Mouse (Mus musculus) kidney, postnatal 14 days (tissue): ENCODE data around the gene Agtpbp1.

Experiments used
- DNase-seq: peaks from one replicate; pipeline ENCODE4 v3.0.0; 2022; ENCODE audit warnings: mixed read lengths

Gene Agtpbp1

DNA sequence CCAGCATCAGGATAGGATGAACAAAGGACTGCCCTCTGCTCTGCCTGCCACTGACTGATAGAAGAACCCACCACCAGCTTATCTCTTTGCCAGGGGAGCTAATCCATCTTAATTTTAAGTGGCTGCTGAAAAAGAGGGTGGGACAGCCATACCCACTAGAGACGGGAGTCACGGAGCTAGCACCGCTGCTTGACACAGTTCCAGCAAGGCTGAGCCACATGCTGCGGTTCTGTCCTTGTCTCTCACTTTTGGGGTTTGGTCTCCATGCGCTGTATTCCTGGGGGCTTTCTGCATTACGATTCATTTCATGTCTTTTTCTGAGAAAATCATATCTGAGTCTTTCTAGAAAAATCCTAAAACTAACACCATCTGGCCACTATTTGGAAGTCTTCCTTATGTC lies 13.9 kb downstream of the Agtpbp1 start:
- no peak for DNase-seq

DNA sequence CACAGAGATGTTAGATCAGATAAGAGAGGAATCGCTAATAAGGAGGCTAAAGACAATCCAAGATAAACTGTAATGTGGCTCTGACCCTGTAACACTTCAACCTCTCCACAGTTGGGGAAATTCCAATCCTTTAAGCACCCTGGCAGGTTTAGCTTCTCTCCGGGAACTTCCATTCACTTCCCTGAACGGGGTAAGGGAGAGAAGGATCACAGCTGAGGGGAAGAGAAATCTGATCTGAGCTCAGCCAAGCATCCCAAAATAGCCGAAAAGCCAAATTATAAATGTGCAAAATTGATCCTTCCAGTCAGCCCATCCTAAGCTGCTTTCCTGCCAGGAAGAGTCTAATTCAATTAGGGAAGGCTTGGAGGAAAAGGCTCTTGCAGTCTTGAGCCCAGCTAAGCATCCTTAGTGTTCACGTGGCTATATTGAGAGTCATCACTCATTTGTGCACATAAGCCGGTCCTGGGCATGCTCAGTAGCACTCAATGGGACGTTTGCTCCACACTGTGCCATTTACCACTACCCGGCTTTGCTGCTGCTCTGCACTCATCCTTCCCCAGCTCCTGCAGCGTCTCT lies 19.0 kb downstream of the Agtpbp1 start:
- DNase-seq = no peak

DNA sequence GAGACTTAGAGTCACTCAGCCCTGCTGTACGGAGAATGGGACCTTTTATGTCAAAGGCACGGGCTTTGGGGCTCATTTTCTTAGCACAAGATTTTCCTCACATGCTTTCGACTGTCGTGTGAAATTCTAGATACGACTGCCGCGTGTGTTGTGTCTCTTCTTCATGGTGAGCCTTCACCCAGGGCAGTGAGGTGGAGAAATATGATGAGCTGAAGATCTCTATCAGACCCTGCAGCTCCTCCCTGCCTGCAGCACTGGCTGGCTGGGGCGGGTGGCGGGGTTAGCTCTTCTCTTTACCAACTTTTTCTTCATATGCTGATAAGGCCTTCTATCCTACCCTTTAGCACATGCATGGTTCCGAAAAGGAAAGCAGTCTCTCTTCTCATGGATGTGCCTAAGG lies 20.1 kb downstream of the Agtpbp1 start:
- no peak for DNase-seq

DNA sequence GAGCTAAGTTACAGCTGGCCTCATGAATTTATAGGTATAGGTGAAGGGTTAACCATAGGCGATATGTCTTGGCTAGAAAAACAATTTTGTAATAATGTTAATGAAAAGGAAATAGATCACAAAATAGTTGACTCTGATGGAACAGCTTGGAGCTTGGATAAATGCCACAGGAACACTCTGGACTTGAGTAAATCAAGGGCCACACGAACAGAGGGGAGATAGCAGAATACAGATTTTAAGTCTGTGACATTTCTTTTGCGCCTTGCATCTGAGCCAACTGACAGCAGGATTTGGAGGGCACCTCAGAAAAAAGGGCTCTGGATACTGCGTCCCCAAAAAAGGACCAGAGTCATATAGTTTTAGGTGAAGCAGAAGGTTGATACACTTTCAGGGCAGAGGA lies 20.5 kb downstream of the Agtpbp1 start:
- DNase-seq = peak; percentile 20

DNA sequence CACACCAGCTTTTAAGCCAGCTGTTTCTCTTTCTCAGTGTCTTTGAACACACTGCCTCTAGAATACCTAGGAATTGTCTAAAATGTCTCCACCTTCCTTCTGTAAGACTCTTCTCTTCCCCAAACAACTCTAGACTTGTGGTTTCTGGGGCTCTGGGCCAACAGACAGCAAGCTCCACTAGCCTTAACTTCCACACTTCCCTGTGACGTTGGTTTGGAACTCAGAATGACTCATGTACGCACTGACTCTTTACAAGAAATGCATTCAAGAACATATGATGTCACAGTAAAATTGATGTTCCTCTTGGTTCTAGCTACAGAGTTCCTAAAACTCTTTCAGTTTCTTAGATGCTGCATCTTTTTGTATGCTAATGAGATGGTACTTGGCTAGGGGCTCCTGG lies 22.6 kb downstream of the Agtpbp1 start:
- no peak for DNase-seq

DNA sequence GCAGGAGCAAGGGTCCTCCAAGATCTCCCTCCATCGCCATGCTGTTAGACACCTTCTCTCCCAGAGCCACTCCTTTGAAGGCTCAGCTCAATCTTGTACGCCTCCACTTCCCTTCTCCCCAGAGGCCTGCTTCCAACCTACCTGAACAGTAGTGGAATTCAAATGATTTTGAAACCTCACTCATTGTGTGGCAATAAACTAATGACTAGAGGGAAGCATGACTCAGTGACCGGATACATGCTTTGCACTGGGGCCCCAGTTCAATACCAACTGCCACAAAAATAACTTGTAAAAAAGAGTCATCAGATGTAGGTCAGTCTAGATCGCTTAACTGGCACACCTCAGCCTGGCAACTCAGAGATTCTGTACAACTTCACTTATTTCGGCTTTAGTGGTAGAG lies 26.3 kb downstream of the Agtpbp1 start:
- no peak for DNase-seq

DNA sequence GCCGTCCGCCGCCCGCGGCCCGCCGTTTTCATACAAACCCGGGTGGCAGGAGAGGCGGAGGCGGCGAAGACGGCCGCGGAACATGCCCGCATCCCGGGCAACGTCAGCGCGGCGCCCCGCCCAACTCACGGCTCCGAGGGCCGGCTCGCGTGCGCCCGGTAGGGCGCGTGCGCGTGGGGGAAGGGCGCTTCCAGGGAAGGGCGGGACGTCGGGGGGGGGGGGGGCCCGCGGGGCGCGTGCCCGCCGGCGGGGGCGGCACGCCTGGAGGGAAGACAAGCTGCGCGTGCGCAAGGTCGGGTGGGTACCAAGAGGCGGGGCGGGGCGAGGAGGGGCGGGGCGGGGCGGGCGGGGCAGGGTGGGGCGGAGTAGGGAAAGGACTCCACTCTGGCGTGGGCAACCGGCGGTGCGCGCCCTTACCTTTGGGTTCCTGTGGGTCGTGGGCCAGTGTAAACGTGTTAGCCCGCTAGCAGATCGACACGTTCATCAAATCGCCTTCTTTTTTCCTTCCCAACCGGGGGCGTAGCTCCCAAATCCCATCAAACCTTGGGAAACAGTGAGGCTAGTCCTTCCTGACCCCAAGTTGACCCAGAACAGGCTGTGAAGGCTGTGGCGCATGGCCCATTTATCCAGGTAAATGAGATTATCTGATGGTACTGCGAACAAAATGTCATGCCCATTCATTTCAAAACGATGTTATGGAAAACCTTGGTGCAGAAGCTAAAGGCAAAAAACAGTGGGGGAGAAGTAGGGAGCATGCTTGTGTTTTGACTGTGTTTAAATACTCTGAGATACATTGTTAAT lies 27.6 kb downstream of the Agtpbp1 start:
- peak; percentile 92 for DNase-seq

DNA sequence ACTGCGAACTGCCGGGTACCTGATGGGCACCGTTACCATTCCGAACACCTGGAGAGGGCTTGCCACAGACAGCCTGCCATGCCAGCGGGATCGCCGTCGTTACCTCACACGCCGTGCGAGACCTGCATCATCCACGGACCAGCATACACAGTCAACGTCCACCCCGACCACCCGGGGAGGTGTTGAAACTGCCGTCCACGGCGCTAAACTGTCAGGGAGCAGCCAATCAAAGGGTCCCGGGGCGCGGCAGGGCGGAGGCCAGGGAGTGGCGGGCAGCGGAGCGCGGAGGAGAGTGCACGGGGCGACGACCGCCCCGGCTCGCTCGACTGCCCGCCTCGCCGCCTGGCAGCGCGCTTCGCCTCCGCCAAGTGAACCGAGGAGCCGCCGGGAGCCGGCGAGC lies 28.4 kb downstream of the Agtpbp1 start:
- peak; percentile 75 for DNase-seq

DNA sequence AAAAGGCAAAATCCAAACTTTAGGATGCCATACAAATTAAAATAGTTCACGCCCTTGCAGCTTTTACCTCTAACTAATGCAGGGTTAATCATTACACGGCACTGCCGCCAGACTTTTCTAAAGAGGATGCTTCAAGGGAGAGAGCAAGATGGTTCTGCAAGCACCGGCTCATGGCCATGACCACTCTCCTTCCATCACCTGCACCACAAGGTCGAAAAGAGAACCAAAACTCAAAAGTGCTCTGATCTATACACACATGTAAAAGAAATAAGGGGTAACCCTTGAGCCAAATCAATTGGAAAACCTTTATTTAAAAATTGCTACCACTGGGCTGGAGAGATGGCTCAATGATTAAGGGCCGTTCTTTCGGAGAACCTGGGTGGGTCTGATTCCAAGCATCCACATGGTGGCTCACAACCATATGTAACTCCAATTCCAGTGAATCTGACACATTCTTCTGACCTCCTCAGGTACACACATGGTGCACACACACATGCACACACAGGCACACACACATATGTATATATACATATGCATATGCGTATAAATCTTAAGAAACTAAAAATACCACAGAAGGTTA lies 29.3 kb downstream of the Agtpbp1 start:
- no peak for DNase-seq

DNA sequence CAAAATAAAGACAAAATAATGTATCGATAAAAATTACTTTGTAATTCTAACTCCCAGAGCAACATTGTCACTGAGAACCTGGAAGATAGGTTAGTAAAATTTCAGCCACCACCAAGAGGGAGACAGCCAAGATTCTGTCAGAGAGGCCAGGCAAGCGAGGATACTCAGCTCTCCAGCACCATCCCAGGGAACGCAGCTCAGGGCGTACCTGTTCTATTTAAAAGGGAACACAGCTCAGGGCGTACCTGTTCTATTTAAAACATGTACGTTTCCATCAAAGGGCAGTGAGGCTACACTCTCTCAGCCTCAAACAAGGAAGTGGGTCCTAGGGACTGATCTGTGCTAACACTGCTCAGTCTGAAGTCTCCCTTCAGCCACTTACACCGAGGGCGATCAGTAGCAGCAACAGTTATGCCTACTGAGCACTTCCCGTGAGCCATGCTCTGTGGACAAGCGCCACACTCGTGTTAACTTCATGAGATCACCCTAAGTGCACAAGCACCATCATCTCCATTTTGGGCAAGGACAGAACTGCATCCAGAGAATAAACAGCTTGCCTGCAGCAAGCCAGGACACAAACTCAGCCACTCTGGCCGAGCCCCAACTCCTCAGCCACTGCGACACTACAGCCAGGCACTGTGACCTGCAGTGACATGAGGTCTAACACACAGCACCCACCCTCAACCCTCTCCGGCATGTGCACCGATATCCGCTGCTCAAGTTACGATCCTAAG lies 30.1 kb downstream of the Agtpbp1 start:
- no peak for DNase-seq

DNA sequence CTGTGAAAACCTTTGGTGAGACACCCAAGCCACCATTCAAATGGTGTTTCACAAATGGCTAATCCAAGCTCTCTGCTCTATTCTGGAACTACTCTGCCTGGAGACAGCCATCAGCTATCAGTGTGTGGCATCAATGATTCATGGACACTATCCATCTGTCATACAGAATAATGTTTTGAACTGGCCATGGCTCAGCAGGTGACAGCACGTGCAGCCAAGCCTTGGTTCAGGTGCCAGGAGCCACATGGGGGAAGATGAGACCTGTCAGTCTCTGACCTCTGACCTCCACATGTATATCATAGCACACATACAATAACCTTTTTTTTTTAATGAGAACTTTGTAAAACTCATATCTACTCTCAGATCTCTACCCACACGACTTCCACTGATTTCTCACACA lies 32.3 kb downstream of the Agtpbp1 start:
- no peak for DNase-seq

DNA sequence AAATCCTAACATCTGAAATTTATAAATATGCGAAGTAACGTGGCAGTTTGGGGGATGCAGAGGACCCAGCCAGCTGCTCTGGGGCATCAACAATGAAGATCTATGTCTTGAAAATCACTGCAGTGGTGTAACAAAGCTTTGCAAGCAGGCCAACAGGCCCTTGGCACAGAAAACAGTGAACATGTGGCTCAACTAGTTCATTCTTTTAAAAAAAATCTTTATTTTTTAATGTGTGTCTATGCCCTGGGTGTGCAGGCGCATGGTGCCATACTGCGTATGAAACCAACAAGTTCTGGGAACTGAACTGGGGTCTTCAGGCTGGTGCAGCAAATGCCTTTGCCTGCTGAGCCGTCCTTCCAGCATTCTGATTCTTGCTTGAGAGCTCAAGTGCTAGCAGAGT lies 32.7 kb downstream of the Agtpbp1 start:
- DNase-seq = no peak

DNA sequence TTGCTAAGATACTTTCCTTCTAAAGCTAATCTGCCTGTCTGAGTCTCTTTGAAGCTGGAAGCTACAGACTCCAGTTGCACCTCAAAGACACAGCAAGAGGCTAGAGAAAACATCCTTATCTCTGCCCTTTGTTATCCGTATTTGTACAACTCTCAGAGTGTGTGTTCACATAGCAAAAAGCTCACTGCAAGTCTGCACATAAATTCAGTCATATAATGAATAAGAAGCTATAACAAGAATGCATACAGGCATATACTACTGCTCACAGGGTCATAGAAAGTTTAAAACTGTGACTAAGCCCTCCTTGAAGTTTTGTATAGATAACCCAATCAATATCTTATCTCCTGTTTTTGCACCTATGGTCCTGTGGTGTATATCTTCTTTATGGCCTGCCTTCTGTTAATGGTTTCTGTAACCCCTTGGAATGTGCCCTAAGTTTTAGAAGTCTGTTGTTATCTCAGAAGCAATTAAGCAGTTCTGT lies 35.7 kb downstream of the Agtpbp1 start:
- no peak for DNase-seq

DNA sequence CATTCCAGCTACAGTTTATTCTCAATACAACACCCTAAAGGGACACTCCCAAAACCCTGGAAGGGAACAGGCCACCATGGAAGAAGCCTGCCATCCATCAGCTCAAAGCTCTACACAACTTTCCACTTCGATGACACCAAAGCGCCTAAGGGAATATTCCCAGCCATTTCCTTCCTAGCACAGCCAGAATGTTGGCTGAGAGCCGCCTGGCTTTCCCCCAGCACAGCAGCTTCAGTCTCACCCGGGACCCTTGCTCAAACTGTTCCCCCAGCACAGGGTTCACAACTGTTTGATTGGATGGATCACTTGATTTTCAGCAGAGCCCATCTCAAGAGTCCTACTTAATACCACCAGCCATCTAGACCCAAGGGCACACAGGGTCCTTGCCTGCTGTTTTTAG lies 37.3 kb downstream of the Agtpbp1 start:
- peak; percentile 72 for DNase-seq

DNA sequence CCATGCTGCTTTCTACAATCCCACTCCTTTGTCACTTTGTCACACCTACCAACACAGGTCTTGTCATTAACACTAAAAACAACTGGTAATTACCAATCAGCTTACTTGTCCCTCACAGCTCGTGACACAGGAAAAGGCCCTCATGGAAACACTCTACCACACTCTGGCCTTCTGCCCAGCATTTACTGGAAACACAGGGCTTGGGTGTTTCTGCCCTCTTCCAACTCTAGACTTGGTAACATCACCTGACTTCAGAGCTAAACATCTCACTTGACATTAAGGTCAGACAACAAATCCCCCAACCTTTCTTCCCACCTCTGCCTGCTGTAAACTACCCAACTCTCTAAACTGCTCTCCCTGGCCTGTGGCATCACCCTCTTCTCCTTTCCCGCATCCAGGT lies 37.9 kb downstream of the Agtpbp1 start:
- peak; percentile 26 for DNase-seq

DNA sequence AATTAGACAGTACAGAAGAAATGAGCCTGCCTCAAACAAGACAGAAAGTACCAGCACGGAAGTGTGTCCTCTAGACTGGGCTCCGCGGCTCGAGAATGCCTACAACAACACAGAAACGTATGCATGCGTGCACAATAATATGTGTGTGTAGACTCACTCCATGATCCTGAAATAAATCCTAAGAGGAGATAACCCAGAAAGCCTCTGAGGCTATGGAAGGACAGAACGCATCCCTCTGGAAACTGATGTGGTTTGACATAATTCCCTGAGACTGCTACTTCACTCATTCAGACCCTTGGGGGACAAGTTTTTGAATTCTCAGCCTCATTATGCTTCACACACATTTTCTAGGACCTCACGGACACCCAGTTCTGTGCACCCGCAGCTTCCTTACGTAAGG lies 42.6 kb downstream of the Agtpbp1 start:
- no peak for DNase-seq

DNA sequence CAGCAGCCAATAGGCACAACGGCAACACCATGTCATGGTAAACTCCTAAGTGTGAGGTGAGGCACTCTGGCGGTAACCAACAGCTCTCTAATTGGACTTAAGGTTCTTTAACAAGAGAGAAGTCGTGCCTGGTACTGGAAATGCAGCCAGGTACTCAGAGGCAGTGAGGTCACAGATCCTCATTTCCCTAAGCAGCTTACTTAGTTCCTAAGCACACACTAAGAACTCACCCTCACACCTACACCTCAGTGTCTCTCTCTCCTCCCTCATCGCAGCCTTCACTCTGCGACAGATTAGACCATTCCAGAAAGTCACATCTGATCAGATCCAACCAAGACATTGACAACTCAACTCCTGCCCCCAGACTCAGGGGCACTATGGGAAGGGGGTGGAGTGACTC lies 45.0 kb downstream of the Agtpbp1 start:
- no peak for DNase-seq

DNA sequence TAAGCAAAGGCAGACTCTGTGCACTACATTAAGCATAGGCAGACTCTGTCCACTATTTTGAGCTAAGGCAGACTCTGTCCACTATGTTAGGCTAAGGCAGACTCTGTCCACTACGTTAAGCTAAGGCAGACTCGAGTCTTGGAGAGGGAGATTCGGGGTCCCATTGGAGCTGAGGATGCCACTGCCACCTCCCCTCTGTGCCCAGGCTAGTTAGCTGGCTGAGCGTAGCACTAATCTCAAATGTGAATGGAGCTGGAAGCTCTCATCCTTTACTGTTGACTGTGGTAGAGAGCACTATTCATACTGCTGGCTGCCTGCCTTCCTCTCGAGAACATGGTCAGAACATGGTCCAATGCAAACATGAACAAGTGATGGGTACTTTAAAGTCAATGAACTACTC lies 46.4 kb downstream of the Agtpbp1 start:
- DNase-seq = no peak

DNA sequence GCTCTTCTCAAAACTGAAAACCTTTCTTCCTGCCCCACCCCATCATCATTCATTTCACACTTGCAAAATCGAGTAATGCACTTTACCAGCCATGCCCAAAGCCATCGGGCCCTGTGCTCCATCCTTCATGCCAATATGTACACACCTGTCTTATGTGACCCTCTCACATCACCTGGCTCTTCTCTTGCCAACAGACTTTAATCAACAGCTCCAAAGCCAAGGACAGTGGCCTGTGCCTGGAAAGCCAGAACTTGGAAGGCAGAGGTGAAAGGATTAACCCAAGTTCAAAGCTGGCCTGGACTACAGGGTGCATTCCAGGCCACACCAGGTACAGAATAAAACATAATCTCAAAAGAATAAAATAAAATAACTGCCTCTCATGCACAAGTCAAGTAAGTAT lies 48.4 kb downstream of the Agtpbp1 start:
- DNase-seq = no peak

DNA sequence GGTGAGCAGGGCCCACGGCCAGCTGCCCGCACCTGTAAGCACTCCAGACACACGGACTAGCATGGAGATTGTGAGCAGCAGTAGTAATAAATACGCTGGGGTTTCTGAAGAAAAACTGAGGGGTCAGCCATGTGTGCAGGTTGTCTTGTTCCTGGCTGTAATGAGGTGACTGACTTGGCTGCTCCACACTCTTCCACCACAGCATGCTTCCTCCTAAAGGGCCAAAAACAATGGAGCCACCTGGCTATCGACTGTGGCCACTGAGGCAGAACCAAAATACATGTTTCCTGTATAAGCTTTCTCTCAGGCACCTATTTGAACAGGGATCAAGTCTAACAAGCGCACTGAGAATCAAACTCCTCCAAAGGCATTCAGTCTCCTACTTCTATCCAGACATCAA lies 49.3 kb downstream of the Agtpbp1 start:
- DNase-seq = no peak

DNA sequence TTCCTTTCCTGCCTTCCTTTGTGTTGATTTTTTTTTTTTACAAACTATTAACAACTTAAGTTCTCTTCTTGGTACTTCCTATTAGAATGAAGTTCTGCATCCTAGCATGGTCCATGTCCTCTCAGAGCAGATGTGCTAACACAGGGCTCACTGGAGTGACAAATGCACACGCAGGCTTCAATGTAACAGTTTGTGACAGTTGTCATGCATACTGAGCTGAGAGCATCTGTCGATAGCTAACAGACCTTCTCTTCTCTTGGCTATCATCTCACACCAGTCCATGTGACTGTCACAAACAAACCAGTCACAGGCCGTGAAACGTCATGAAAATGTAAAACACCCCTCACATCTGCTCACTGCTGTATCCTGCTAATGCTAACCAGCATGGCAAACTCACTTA lies 50.7 kb downstream of the Agtpbp1 start:
- DNase-seq = no peak

DNA sequence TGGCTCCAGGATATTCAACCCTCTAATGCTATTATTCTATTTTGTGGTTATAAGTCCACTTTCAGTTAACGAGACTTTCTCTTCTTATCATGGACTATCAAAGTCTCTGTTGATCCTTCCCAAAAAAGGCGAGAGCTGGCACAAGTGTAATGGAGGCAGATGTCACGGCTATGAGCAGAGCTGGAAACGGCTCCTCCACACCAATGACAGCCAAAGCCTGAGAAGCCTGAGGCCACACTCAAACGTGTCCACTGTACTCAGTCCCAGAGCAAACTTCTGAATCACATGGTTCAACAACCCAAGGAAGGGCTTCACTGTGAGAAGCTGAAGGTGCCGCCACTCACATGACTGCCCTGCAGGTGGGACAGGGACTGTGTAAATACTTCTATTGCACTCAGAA lies 51.7 kb downstream of the Agtpbp1 start:
- no peak for DNase-seq

DNA sequence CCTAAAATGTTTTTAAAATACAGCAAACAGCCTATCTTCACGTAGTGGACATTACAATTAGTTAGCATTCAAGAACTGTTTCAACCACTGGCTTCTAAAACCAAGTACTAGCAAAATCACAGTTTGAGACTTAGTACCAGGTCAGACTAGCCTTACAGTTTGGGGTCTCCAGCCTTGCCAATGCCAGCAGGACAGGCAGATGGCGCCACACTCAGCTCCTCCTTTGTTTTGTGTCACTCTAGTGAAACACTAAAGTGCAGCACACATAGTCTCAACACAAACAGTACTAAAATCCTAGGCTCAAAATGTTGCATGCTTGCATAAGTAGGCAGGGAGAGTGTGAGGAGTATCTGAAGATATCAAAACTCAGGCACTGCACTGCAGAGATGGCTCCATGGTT lies 53.8 kb downstream of the Agtpbp1 start:
- DNase-seq = peak; percentile 29

DNA sequence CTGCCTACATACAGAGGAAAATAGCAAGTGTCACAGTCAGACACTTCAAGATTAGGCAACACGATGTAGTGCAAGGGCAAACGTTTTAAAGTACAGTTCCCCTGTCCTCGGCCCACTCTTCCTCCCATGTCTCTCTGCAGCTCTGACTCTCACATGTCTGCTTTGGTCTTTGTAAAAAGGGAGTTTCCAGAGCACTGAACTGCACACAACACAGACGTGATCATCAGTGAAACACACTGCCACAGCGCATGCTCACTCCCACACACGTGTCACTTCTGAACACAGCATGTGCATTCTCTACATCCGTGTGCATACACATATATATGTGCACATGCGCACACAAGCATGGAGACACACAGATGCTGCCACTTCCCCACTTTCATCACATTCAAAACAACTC lies 54.5 kb downstream of the Agtpbp1 start:
- DNase-seq = no peak
